Mouse (Mus musculus) T-helper 17 cell (primary cell): ENCODE data around the gene Sik2.

Source experiments
- in situ Hi-C, 2 experiments: fragments of 300-600 bp; cut with MboI, MseI; formaldehyde crosslinking; loops; 1 replicate in 1 of 2; 2 replicates in 1 of 2; pipeline ENCODE4 v1.15.1; 2025; ENCODE audit warnings: high pct_unique_total_duplicates in 2 of 2

Gene Sik2

GRCm38 (mm10) chr9:51008841-51009655, at the start of gene Sik2:
Gene Sik2 (minus strand): TSS chr9:51009073.
- in situ Hi-C loops = loop anchor here in 1 of 2 experiments (5.0 kb wide), 1 partner anchor 157 kb away; no protein-coding TSS in a partner anchor

GRCm38 (mm10) chr9:51056360-51057324, 47.8 kb upstream of the Sik2 start:
- in situ Hi-C loops = no loop called here

GRCm38 (mm10) chr9:51052180-51052579, 43.3 kb upstream of the Sik2 start:
- in situ Hi-C loops = loop anchor here in 1 of 2 experiments (5.0 kb wide), 1 partner anchor 90 kb away; no protein-coding TSS in a partner anchor

- in situ Hi-C loops = no loop called here
These were observed 33.3 kb upstream of the Sik2 start for GRCm38 (mm10) chr9:51042136-51042535.

GRCm38 (mm10) chr9:51041491-51041980, 32.7 kb upstream of the Sik2 start:
- in situ Hi-C loops = no loop called here

GRCm38 (mm10) chr9:51032785-51033529, 24.1 kb upstream of the Sik2 start:
- in situ Hi-C loops = no loop called here

- in situ Hi-C loops = no loop called here
These were observed 23.4 kb upstream of the Sik2 start for GRCm38 (mm10) chr9:51032291-51032690.

- in situ Hi-C loops = no loop called here
These were observed 22.7 kb upstream of the Sik2 start for GRCm38 (mm10) chr9:51031603-51032002.

- in situ Hi-C loops = no loop called here
These were observed 21.3 kb upstream of the Sik2 start for GRCm38 (mm10) chr9:51030147-51030546.

GRCm38 (mm10) chr9:51026952-51027351, 18.1 kb upstream of the Sik2 start:
- in situ Hi-C loops = no loop called here

- in situ Hi-C loops = no loop called here
These were observed 12.4 kb upstream of the Sik2 start for GRCm38 (mm10) chr9:51021123-51021795.

- in situ Hi-C loops = no loop called here
These were observed 11.5 kb upstream of the Sik2 start for GRCm38 (mm10) chr9:51020351-51020750.

GRCm38 (mm10) chr9:51019670-51020069, 10.8 kb upstream of the Sik2 start:
- in situ Hi-C loops = no loop called here

- in situ Hi-C loops = no loop called here
These were observed 6.9 kb upstream of the Sik2 start for GRCm38 (mm10) chr9:51015732-51016131.

GRCm38 (mm10) chr9:51013644-51014043, 4.8 kb upstream of the Sik2 start:
- in situ Hi-C loops = loop anchor here in 1 of 2 experiments (5.0 kb wide), 1 partner anchor 161 kb away; no protein-coding TSS in a partner anchor

GRCm38 (mm10) chr9:51009656-51009950, 730 bp upstream of the Sik2 start:
- in situ Hi-C loops = loop anchor here in 1 of 2 experiments (5.0 kb wide), 1 partner anchor 157 kb away; no protein-coding TSS in a partner anchor

- in situ Hi-C loops = loop anchor here in 1 of 2 experiments (5.0 kb wide), 1 partner anchor 156 kb away; no protein-coding TSS in a partner anchor
These were observed 619 bp downstream of the Sik2 start for GRCm38 (mm10) chr9:51008068-51008840.

GRCm38 (mm10) chr9:51007726-51008067, 1.2 kb downstream of the Sik2 start:
- in situ Hi-C loops = loop anchor here in 1 of 2 experiments (5.0 kb wide), 1 partner anchor 155 kb away; no protein-coding TSS in a partner anchor

- in situ Hi-C loops = loop anchor here in 1 of 2 experiments (5.0 kb wide), 1 partner anchor 155 kb away; no protein-coding TSS in a partner anchor
These were observed 2.0 kb downstream of the Sik2 start for GRCm38 (mm10) chr9:51006846-51007245.

GRCm38 (mm10) chr9:51004062-51004461, 4.8 kb downstream of the Sik2 start:
- in situ Hi-C loops = no loop called here
